Mouse (Mus musculus): Measurements from ENCODE around the gene Etv6.

DNA sequence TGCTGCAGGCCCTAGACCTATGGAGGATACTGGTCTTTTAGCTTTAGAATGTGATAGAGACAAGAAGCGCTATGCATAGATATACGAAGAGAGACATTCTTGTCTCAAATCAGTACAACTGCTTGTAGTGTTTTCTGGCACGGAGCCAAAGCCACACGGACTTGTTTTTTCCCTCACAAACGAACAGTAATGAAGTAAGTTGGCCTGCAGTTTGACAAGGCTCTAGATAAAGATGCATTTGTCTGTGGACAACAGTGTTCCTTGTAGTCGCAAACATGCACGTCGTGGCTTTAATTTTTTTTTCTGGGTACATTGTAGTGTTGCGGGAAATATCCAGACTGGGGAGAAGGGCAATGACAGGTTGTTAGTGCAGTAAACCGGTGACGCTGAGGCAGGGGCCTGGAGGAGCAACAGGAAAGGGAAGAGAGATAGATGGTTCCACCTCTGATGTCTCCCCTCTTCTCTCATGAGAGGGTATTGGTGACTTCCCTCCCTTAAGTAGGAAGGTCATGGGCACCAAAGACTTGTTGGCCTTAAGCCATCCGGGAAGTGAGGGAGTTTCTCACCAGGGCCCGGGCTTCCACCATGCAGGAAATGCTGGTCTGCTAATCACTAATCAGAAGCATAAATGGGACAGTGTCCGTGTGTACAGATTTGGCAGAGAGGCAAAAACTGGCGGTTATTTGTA lies 70.2 kb downstream of the Etv6 start:
- TF ChIP-seq POLR2A (IDR thresholded peaks at IDR 0.05; ENCODE audit: insufficient read depth, low read depth, low read length), result no peak
- TF ChIP-seq EP300 (IDR thresholded peaks at IDR 0.05; ENCODE audit: insufficient read depth, low read depth, low read length), result no peak
- TF ChIP-seq CTCF (IDR thresholded peaks at IDR 0.05), result no peak

All from heart, adult 2 months (tissue).